In genomic region chr9:51168698-51169097, GRCm38 (mm10) we compare ENCODE assay signal across 27 mouse cellular contexts. TPM values are rescaled to one million over a fixed set of nuclear protein-coding genes. Genes with fewer than 3 reads are reported as not detected.
DNase-seq lines count a peak whose midpoint lies in the region; ATAC-seq and TF ChIP-seq lines count a peak whose summit lies in the region.
"Had no signal": no experiment of that assay in that cellular context is flagged by ENCODE, and none has a peak within 500 bp of the region (broad histone marks: within the 10 kb centered on the region; RNA-seq: fewer than 3 reads in every experiment).

No protein-coding gene starts in this region.

- H3K4me3 ChIP-seq in embryonic facial prominence, embryonic 14.5 days (ENCODE audit: low read depth, low read length) = no peak overlapping the region
- no peak overlapping the region for H3K4me3 ChIP-seq in lung, embryonic 14.5 days (ENCODE audit: low read depth, low read length)
- no peak overlapping the region for H3K4me3 ChIP-seq in stomach, embryonic 16.5 days (replicated peaks; ENCODE audit: low read length)
- H3K4me3 ChIP-seq in intestine, postnatal 0 days (ENCODE audit: low read depth, low read length) = no peak overlapping the region
- H3K4me3 ChIP-seq: forebrain, embryonic 15.5 days; liver, embryonic 15.5 days; midbrain, embryonic 12.5 days had no signal

- H3K4me2 ChIP-seq in embryonic facial prominence, embryonic 14.5 days (ENCODE audit: low read depth, low read length) = no peak overlapping the region
- H3K4me2 ChIP-seq in lung, embryonic 14.5 days = no peak overlapping the region
- no peak overlapping the region for H3K4me2 ChIP-seq in stomach, embryonic 16.5 days (ENCODE audit: low read depth, low read length)
- no peak overlapping the region for H3K4me2 ChIP-seq in intestine, postnatal 0 days (replicated peaks; ENCODE audit: low read depth)
- H3K4me2 ChIP-seq: forebrain, embryonic 15.5 days; heart, embryonic 11.5 days; liver, embryonic 15.5 days; midbrain, embryonic 12.5 days had no signal

- H3K9ac ChIP-seq in embryonic facial prominence, embryonic 14.5 days (ENCODE audit: low read depth, low read length) = no peak overlapping the region
- no peak overlapping the region for H3K9ac ChIP-seq in lung, embryonic 14.5 days
- H3K9ac ChIP-seq in stomach, embryonic 16.5 days (ENCODE audit: low read length) = 0 out of 2 replicates have a peak overlapping the region, but pooled peaks have one; percentile 22
- H3K9ac ChIP-seq in intestine, postnatal 0 days (ENCODE audit: low read depth, low read length) = no peak overlapping the region
- H3K9ac ChIP-seq: forebrain, embryonic 15.5 days; liver, embryonic 15.5 days; midbrain, embryonic 12.5 days had no signal

- H3K9me3 ChIP-seq in embryonic facial prominence, embryonic 14.5 days (ENCODE audit: control insufficient read depth, low read length) = no peaks in the 10 kb centered on the region
- H3K9me3 ChIP-seq in lung, embryonic 14.5 days (ENCODE audit: low read depth, low read length) = no peaks in the 10 kb centered on the region
- no peaks in the 10 kb centered on the region for H3K9me3 ChIP-seq in stomach, embryonic 16.5 days (replicated peaks; ENCODE audit: control insufficient read depth, low read length)
- H3K9me3 ChIP-seq in intestine, postnatal 0 days (ENCODE audit: control insufficient read depth) = no peaks in the 10 kb centered on the region
- H3K9me3 ChIP-seq: forebrain, embryonic 15.5 days; liver, embryonic 15.5 days; midbrain, embryonic 12.5 days had no signal

- no peak for TF ChIP-seq CTCF in lung, embryonic 14.5 days (IDR thresholded peaks at IDR 0.05; ENCODE audit: low read depth)
- no peak for TF ChIP-seq CTCF in intestine, postnatal 0 days (IDR thresholded peaks at IDR 0.05; ENCODE audit: low read depth)

- H3K4me1 ChIP-seq in embryonic facial prominence, embryonic 14.5 days (ENCODE audit: control insufficient read depth, insufficient read depth, low read length) = peaks cover 5% of the 10 kb centered on the region; the same call in 1 of the 2 replicates
- 0 out of 2 replicates have a peak, but pooled peaks cover 5% of the 10 kb centered on the region for H3K4me1 ChIP-seq in lung, embryonic 14.5 days (ENCODE audit: insufficient read depth)
- H3K4me1 ChIP-seq in stomach, embryonic 16.5 days (ENCODE audit: control insufficient read depth, insufficient read depth, low read length) = 0 out of 2 replicates have a peak, but pooled peaks cover 2% of the 10 kb centered on the region
- no peaks in the 10 kb centered on the region; the same call in 1 of the 2 replicates for H3K4me1 ChIP-seq in intestine, postnatal 0 days (replicated peaks; ENCODE audit: control insufficient read depth, insufficient read depth, low read length)
- H3K4me1 ChIP-seq: liver, embryonic 15.5 days had no signal

- peak; percentile 76 for DNase-seq in embryonic facial prominence, embryonic 14.5 days (ENCODE audit: low spot score)
- peak; percentile 61 for DNase-seq in lung, embryonic 14.5 days
- DNase-seq in lung, postnatal 25 days (ENCODE audit: low spot score) = peak; percentile 81
- no peak for DNase-seq in kidney, postnatal 14 days
- no peak for DNase-seq in adrenal gland, postnatal 25 days
- DNase-seq: adrenal gland, adult 8-10 months; cerebellum, adult 2 months; embryo, embryonic 11 days; heart, adult 11 months; kidney, adult 11 months; liver had no signal

- 50% methylated on average over 5 of the region's 5 CpGs for WGBS in embryonic facial prominence, embryonic 14.5 days
- 51% methylated on average over 5 of the region's 5 CpGs for WGBS in lung, embryonic 14.5 days
- WGBS in stomach, embryonic 16.5 days = 46% methylated on average over 5 of the region's 5 CpGs
- 72% methylated on average over 5 of the region's 5 CpGs for WGBS in intestine, postnatal 0 days

- peak; percentile 83 for ATAC-seq in embryonic facial prominence, embryonic 14.5 days (ENCODE audit: low read depth)
- peak; percentile 83 for ATAC-seq in lung, embryonic 14.5 days (ENCODE audit: insufficient read depth)
- peak; percentile 71 for ATAC-seq in stomach, embryonic 16.5 days (ENCODE audit: insufficient read depth, low FRiP score)
- ATAC-seq in intestine, postnatal 0 days = no peak
- ATAC-seq: activated CD4-positive, CD25-positive, alpha-beta regulatory T cell, adult 4 months; forebrain, embryonic 15.5 days had no signal

- no peaks in the 10 kb centered on the region for H3K36me3 ChIP-seq in embryonic facial prominence, embryonic 14.5 days (ENCODE audit: control insufficient read depth, insufficient read depth, low read length)
- no peaks in the 10 kb centered on the region for H3K36me3 ChIP-seq in lung, embryonic 14.5 days (ENCODE audit: insufficient read depth)
- H3K36me3 ChIP-seq in stomach, embryonic 16.5 days (ENCODE audit: control insufficient read depth, insufficient read depth, low read length) = no peaks in the 10 kb centered on the region
- no peaks in the 10 kb centered on the region for H3K36me3 ChIP-seq in intestine, postnatal 0 days (ENCODE audit: control insufficient read depth, insufficient read depth)
- H3K36me3 ChIP-seq: forebrain, embryonic 15.5 days; liver, embryonic 15.5 days; midbrain, embryonic 12.5 days had no signal

- no peaks in the 10 kb centered on the region for H3K27me3 ChIP-seq in embryonic facial prominence, embryonic 14.5 days (replicated peaks; ENCODE audit: control insufficient read depth, insufficient read depth, low read length)
- H3K27me3 ChIP-seq in lung, embryonic 14.5 days (ENCODE audit: insufficient read depth, low read length) = no peaks in the 10 kb centered on the region
- no peaks in the 10 kb centered on the region for H3K27me3 ChIP-seq in stomach, embryonic 16.5 days (ENCODE audit: control insufficient read depth, insufficient read depth, low read length)
- no peaks in the 10 kb centered on the region; the same call in 1 of the 2 replicates for H3K27me3 ChIP-seq in intestine, postnatal 0 days (replicated peaks; ENCODE audit: control insufficient read depth, insufficient read depth, low read length)
- H3K27me3 ChIP-seq: forebrain, embryonic 15.5 days; liver, embryonic 15.5 days; midbrain, embryonic 12.5 days had no signal

- 0 out of 2 replicates have a peak overlapping the region, but pooled peaks have one; percentile 36 for H3K27ac ChIP-seq in embryonic facial prominence, embryonic 14.5 days (replicated peaks; ENCODE audit: low read depth, low read length)
- H3K27ac ChIP-seq in lung, embryonic 14.5 days (ENCODE audit: low read depth) = peak overlapping the region; percentile 63
- H3K27ac ChIP-seq in stomach, embryonic 16.5 days (ENCODE audit: low read length) = peak overlapping the region; percentile 86
- no peak overlapping the region for H3K27ac ChIP-seq in intestine, postnatal 0 days (ENCODE audit: low read depth, low read length)
- H3K27ac ChIP-seq: forebrain, embryonic 15.5 days; kidney, postnatal 0 days; liver, embryonic 15.5 days; midbrain, embryonic 12.5 days had no signal

RNA-seq across cellular contexts. Expression of gene Gm32742, which starts 3.4 kb away (rescaled TPM):
- polyA plus RNA-seq in embryonic facial prominence, embryonic 14.5 days (2014; fragmentation: Nextera tagmentation; extraction: Ambion mirVana) = 0.07 and 0.08 TPM in 2 replicates
- 0.03 TPM in 1 of 2 replicates, not detected in the other for polyA plus RNA-seq in lung, embryonic 14.5 days (2014; fragmentation: Nextera tagmentation; extraction: Ambion mirVana)
- 0.06 and 0.10 TPM in 2 replicates for polyA plus RNA-seq in stomach, embryonic 16.5 days (2015; fragmentation: Nextera tagmentation; extraction: Ambion mirVana)
- polyA plus RNA-seq in intestine, postnatal 0 days (2015; fragmentation: Nextera tagmentation; extraction: Ambion mirVana) = not detected in 2 replicates
- not detected in 2 replicates for total RNA-seq in adrenal gland, postnatal 25 days (2021)
- total RNA-seq: adrenal gland, adult 8-10 months; gastrocnemius, adult 8-10 months; layer of hippocampus, postnatal 14 days; left cerebral cortex, adult 8-10 months; megakaryocyte, adult 5-6 weeks; neutrophil, adult 5-6 weeks had no signal
- polyA plus RNA-seq: activated CD4-positive, CD25-positive, alpha-beta regulatory T cell, adult 4 months; forebrain, embryonic 15.5 days; heart, postnatal 0 days; hindbrain, embryonic 11.5 days; kidney, postnatal 0 days; liver, embryonic 15.5 days; midbrain, embryonic 12.5 days had no signal

RNA-seq across cellular contexts. Expression of gene Pou2af1, which starts 44.8 kb away (rescaled TPM):
- polyA plus RNA-seq in embryonic facial prominence, embryonic 14.5 days (2014; fragmentation: Nextera tagmentation; extraction: Ambion mirVana) = 0.10 TPM in 1 of 2 replicates, not detected in the other
- not detected in 2 replicates for polyA plus RNA-seq in lung, embryonic 14.5 days (2014; fragmentation: Nextera tagmentation; extraction: Ambion mirVana)
- polyA plus RNA-seq in stomach, embryonic 16.5 days (2015; fragmentation: Nextera tagmentation; extraction: Ambion mirVana) = 0.60 and 0.66 TPM in 2 replicates
- 0.08 and 0.09 TPM in 2 replicates for polyA plus RNA-seq in intestine, postnatal 0 days (2015; fragmentation: Nextera tagmentation; extraction: Ambion mirVana)
- 0.18 TPM in 1 of 2 replicates, not detected in the other for total RNA-seq in adrenal gland, postnatal 25 days (2021)
- total RNA-seq: gastrocnemius, adult 8-10 months; layer of hippocampus, postnatal 14 days; left cerebral cortex, postnatal 4 days had no signal
- polyA plus RNA-seq: forebrain, embryonic 15.5 days; hindbrain, embryonic 11.5 days; kidney, postnatal 0 days; midbrain, embryonic 12.5 days had no signal

Comparison
In these comparisons a context has a peak if more than half of its experiments do, and no peak if none do; other contexts are left out.
1. DNase-seq: peak in embryonic facial prominence, embryonic 14.5 days (single experiment), lung, embryonic 14.5 days (single experiment) and lung, postnatal 25 days (single experiment); none in kidney, postnatal 14 days (single experiment) and adrenal gland, postnatal 25 days (single experiment).